Mouse (Mus musculus) brain, adult 2 months (tissue): ENCODE measurements around the gene Obsl1.

ENCODE experiments used
- DNase-seq: peaks from one replicate; pipeline ENCODE4 v3.0.0; 2011; ENCODE audit warnings: low read depth, low spot score

The Obsl1 gene

GRCm38 (mm10) chr1:75505956-75506831 lies at the start of gene Obsl1:
Obsl1 (minus strand) TSS chr1:75506452.
- peak; percentile 60 for DNase-seq

- no peak for DNase-seq
These were observed 49.4 kb upstream of the Obsl1 start for GRCm38 (mm10) chr1:75555680-75556079.

- no peak for DNase-seq
These were observed 44.3 kb upstream of the Obsl1 start for GRCm38 (mm10) chr1:75550586-75550985.

- DNase-seq: no peak
These were observed 43.3 kb upstream of the Obsl1 start for GRCm38 (mm10) chr1:75549289-75550279.

GRCm38 (mm10) chr1:75548871-75549270 lies 42.6 kb upstream of the Obsl1 start:
- DNase-seq: peak; percentile 49

- DNase-seq: no peak
These were observed 41.8 kb upstream of the Obsl1 start for GRCm38 (mm10) chr1:75548083-75548482.

- no peak for DNase-seq
These were observed 41.1 kb upstream of the Obsl1 start for GRCm38 (mm10) chr1:75547351-75547750.

GRCm38 (mm10) chr1:75545965-75546956 lies 40.0 kb upstream of the Obsl1 start, which contains the start of gene Slc4a3:
Slc4a3 (plus strand) TSS chr1:75546266.
- peak; percentile 80 for DNase-seq

GRCm38 (mm10) chr1:75544351-75544750 lies 38.1 kb upstream of the Obsl1 start:
- DNase-seq: no peak

- no peak for DNase-seq
These were observed 35.2 kb upstream of the Obsl1 start for GRCm38 (mm10) chr1:75541496-75541895.

GRCm38 (mm10) chr1:75538597-75539190 lies 32.4 kb upstream of the Obsl1 start:
- no peak for DNase-seq

- DNase-seq: no peak
These were observed 31.3 kb upstream of the Obsl1 start for GRCm38 (mm10) chr1:75537587-75537986.

- DNase-seq: no peak
These were observed 27.3 kb upstream of the Obsl1 start for GRCm38 (mm10) chr1:75533325-75534252.

GRCm38 (mm10) chr1:75532280-75533172 lies 26.3 kb upstream of the Obsl1 start:
- DNase-seq: no peak

GRCm38 (mm10) chr1:75530546-75530945 lies 24.3 kb upstream of the Obsl1 start:
- peak; percentile 30 for DNase-seq

- DNase-seq: no peak
These were observed 18.4 kb upstream of the Obsl1 start for GRCm38 (mm10) chr1:75524679-75525078.

- peak; percentile 96 for DNase-seq
These were observed 15.2 kb upstream of the Obsl1 start, which contains the start of gene Stk11ip for GRCm38 (mm10) chr1:75521321-75522031. Stk11ip (plus strand) TSS chr1:75521529.

GRCm38 (mm10) chr1:75519576-75519975 lies 13.3 kb upstream of the Obsl1 start:
- DNase-seq: no peak
